In the genomic region with DNA sequence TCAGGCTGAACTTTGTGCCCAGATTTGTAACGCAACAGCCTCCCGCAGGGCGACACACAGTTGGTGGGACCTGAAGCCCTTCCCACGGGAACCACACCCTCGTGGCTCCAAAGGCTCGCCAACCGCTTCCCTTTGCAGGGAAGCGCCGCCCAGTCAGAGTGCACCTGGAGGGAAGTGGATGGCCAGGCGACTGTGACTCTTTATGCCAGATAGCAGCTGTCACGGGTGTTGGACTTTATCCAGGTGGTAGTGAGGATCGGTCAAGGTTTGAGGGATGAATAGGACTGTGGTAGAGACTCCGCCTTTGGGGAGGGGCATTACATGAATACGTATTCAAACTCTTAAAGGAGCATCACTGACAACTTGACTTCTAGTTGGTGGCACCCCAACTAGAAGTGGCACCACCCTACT, we compare ENCODE assay signal across 8 mouse cellular contexts. TPM values are rescaled to one million over a fixed set of nuclear protein-coding genes. Genes with fewer than 3 reads are reported as not detected.
A peak's percentile ranks its signal among the peaks of the same experiment; 100 is the strongest.
DNase-seq lines count a peak whose midpoint lies in the region; ATAC-seq lines count a peak whose summit lies in the region.

No protein-coding gene starts in this region.

- H3K4me3 ChIP-seq in embryonic facial prominence, embryonic 13.5 days: peak overlapping the region; percentile 67
- H3K4me3 ChIP-seq in hindbrain, embryonic 11.5 days (ENCODE audit: low read depth, low read length): peak overlapping the region; percentile 3; the same call in 1 of the 2 replicates

- 25% methylated on average over 14 of the region's 14 CpGs for WGBS in embryonic facial prominence, embryonic 13.5 days
- 11% methylated on average over 14 of the region's 14 CpGs for WGBS in hindbrain, embryonic 11.5 days

- DNase-seq in frontal cortex, postnatal 14 days (ENCODE audit: low spot score in 2 of 2): no peak
- peak; percentile 77 for DNase-seq in ZHBTc4 (ENCODE audit: low read depth, low spot score)
- no peak for DNase-seq in hindbrain, embryonic 11.5 days (ENCODE audit: low spot score)
- DNase-seq in left cerebral cortex, postnatal 4 days: peak; percentile 48
- DNase-seq in c-Kit-positive CD71-positive TER-119-positive erythroid progenitor cells, embryonic 14.5 days (ENCODE audit: low spot score): no peak

- no peak overlapping the region for H3K9ac ChIP-seq in embryonic facial prominence, embryonic 13.5 days
- no peak overlapping the region for H3K9ac ChIP-seq in hindbrain, embryonic 11.5 days (ENCODE audit: low read depth, low read length)

- H3K4me1 ChIP-seq in embryonic facial prominence, embryonic 13.5 days: peaks cover 29% of the 10 kb centered on the region
- H3K4me1 ChIP-seq in hindbrain, embryonic 11.5 days (replicated peaks; ENCODE audit: control insufficient read depth, insufficient read depth, low read length): peaks cover 5% of the 10 kb centered on the region; the same call in 1 of the 2 replicates

- peaks cover 11% of the 10 kb centered on the region for H3K27me3 ChIP-seq in embryonic facial prominence, embryonic 13.5 days
- peaks cover 13% of the 10 kb centered on the region for H3K27me3 ChIP-seq in hindbrain, embryonic 11.5 days (ENCODE audit: control insufficient read depth, insufficient read depth, low read length)

- H3K36me3 ChIP-seq in embryonic facial prominence, embryonic 13.5 days: peaks cover 34% of the 10 kb centered on the region
- peaks cover 8% of the 10 kb centered on the region for H3K36me3 ChIP-seq in hindbrain, embryonic 11.5 days (ENCODE audit: control insufficient read depth, insufficient read depth, low read length)

- no peak overlapping the region for H3K27ac ChIP-seq in embryonic facial prominence, embryonic 13.5 days
- H3K27ac ChIP-seq in hindbrain, embryonic 11.5 days (ENCODE audit: low read depth, low read length): no peak overlapping the region

- peak; percentile 33; the same call in 1 of the 2 replicates for ATAC-seq in frontal cortex, adult (ENCODE audit: low TSS enrichment)
- ATAC-seq in embryonic facial prominence, embryonic 13.5 days (ENCODE audit: insufficient number of reproducible peaks, insufficient read depth, low FRiP score, low TSS enrichment, low read depth): no peak
- ATAC-seq in hindbrain, embryonic 11.5 days (ENCODE audit: low FRiP score): no peak
- ATAC-seq in megakaryocyte progenitor cell, adult 5-6 weeks (replicated peaks; ENCODE audit: poor library complexity): peak; percentile 29

- H3K9me3 ChIP-seq in embryonic facial prominence, embryonic 13.5 days: no peaks in the 10 kb centered on the region
- H3K9me3 ChIP-seq in hindbrain, embryonic 11.5 days (ENCODE audit: control insufficient read depth, low read length): no peaks in the 10 kb centered on the region

- H3K4me2 ChIP-seq in embryonic facial prominence, embryonic 13.5 days: peak overlapping the region; percentile 85
- H3K4me2 ChIP-seq in hindbrain, embryonic 11.5 days (replicated peaks; ENCODE audit: low read depth, low read length): 0 out of 2 replicates have a peak overlapping the region, but pooled peaks have one; percentile 9

- intact Hi-C loops in left cerebral cortex, postnatal 4 days (cut with DNase I): no loop called here

RNA-seq across cellular contexts. Expression of a gene that starts 0.6 kb away (rescaled TPM):
- 4.6 and 5.4 TPM in 2 replicates for polyA plus RNA-seq in embryonic facial prominence, embryonic 13.5 days (2015; fragmentation: Nextera tagmentation; extraction: Ambion mirVana)
- polyA plus RNA-seq in hindbrain, embryonic 11.5 days (2014; fragmentation: Nextera tagmentation; extraction: Ambion mirVana): 1.9 TPM in 2 replicates
- 1 to 10 TPM; 5.3 to 5.5 TPM for total RNA-seq in left cerebral cortex, postnatal 4 days (2021)
- 0.72 and 1.5 TPM in 2 replicates for total RNA-seq in megakaryocyte progenitor cell, adult 5-6 weeks (2015)
- 2.2 and 2.9 TPM in 2 replicates for total RNA-seq in megakaryocyte progenitor cell, adult 5-6 weeks (2017)

RNA-seq across cellular contexts. Expression of a gene that starts 13.8 kb away (rescaled TPM):
- polyA plus RNA-seq in embryonic facial prominence, embryonic 13.5 days (2015; fragmentation: Nextera tagmentation; extraction: Ambion mirVana): 66.7 and 71.0 TPM in 2 replicates
- polyA plus RNA-seq in hindbrain, embryonic 11.5 days (2014; fragmentation: Nextera tagmentation; extraction: Ambion mirVana): 19.9 and 20.7 TPM in 2 replicates
- 1 to 10 TPM; 3.0 to 4.0 TPM for total RNA-seq in left cerebral cortex, postnatal 4 days (2021)
- not detected in 2 replicates for total RNA-seq in megakaryocyte progenitor cell, adult 5-6 weeks (2015)
- total RNA-seq in megakaryocyte progenitor cell, adult 5-6 weeks (2017): not detected in 2 replicates

RNA-seq across cellular contexts. Expression of a gene that starts 14.0 kb away (rescaled TPM):
- 66.7 and 67.8 TPM in 2 replicates for polyA plus RNA-seq in embryonic facial prominence, embryonic 13.5 days (2015; fragmentation: Nextera tagmentation; extraction: Ambion mirVana)
- polyA plus RNA-seq in hindbrain, embryonic 11.5 days (2014; fragmentation: Nextera tagmentation; extraction: Ambion mirVana): 45.3 and 54.4 TPM in 2 replicates
- total RNA-seq in left cerebral cortex, postnatal 4 days (2021): 100 to 1,000 TPM; 167 to 177 TPM
- total RNA-seq in megakaryocyte progenitor cell, adult 5-6 weeks (2015): 23.2 and 36.4 TPM in 2 replicates
- total RNA-seq in megakaryocyte progenitor cell, adult 5-6 weeks (2017): 19.5 and 24.1 TPM in 2 replicates

RNA-seq across cellular contexts. Expression of a gene that starts 31.6 kb away (rescaled TPM):
- polyA plus RNA-seq in embryonic facial prominence, embryonic 13.5 days (2015; fragmentation: Nextera tagmentation; extraction: Ambion mirVana): 3.7 and 5.9 TPM in 2 replicates
- 61.0 and 66.6 TPM in 2 replicates for polyA plus RNA-seq in hindbrain, embryonic 11.5 days (2014; fragmentation: Nextera tagmentation; extraction: Ambion mirVana)
- total RNA-seq in left cerebral cortex, postnatal 4 days (2021): 100 to 1,000 TPM; 292 to 311 TPM
- total RNA-seq in megakaryocyte progenitor cell, adult 5-6 weeks (2015): 0.12 and 0.39 TPM in 2 replicates
- 0.17 TPM in 1 of 2 replicates, not detected in the other for total RNA-seq in megakaryocyte progenitor cell, adult 5-6 weeks (2017)

Comparison
In these comparisons a context has a peak if more than half of its experiments do, and no peak if none do; other contexts are left out.
1. ATAC-seq: peak in frontal cortex, adult (single experiment) and megakaryocyte progenitor cell, adult 5-6 weeks (single experiment); none in embryonic facial prominence, embryonic 13.5 days (single experiment) and hindbrain, embryonic 11.5 days (single experiment).
2. DNase-seq: peak in ZHBTc4 (single experiment) and left cerebral cortex, postnatal 4 days (single experiment); none in frontal cortex, postnatal 14 days (0 of 2), hindbrain, embryonic 11.5 days (single experiment) and c-Kit-positive CD71-positive TER-119-positive erythroid progenitor cells, embryonic 14.5 days (single experiment).
3. RNA of a gene that starts 14.0 kb away (total RNA-seq): 167 to 177 TPM in left cerebral cortex, postnatal 4 days; 19.5 to 36.4 TPM in megakaryocyte progenitor cell, adult 5-6 weeks; every median in the first group is over 4 times any median in the second.